Mouse (Mus musculus): Measurements from ENCODE around the gene Phf5a. TPM values are rescaled to one million over a fixed set of nuclear protein-coding genes. Genes with fewer than 3 reads are reported as not detected.
A peak's percentile ranks its signal among the peaks of the same experiment; 100 is the strongest.

Phf5a gene
- polyA plus RNA-seq, 1 experiment, result 172 TPM

- H3K9me3 ChIP-seq (replicated peaks; ENCODE audit: control insufficient read depth, insufficient read depth, low read length, poor library complexity, severe bottlenecking), result no peaks in the 10 kb centered on the region
- H3K9ac ChIP-seq (ENCODE audit: low read depth, poor library complexity, severe bottlenecking), result no peak overlapping the region
- H3K4me3 ChIP-seq (ENCODE audit: low read depth, low read length), result no peak overlapping the region
- TF ChIP-seq CTCF (IDR thresholded peaks at IDR 0.05; ENCODE audit: low read depth, low read length), result peak; percentile 33
- no peak for TF ChIP-seq EP300 (IDR thresholded peaks at IDR 0.05; ENCODE audit: insufficient read depth, low read depth, low read length)
- no peaks in the 10 kb centered on the region for H3K27me3 ChIP-seq (ENCODE audit: control insufficient read depth, insufficient read depth, low read length, poor library complexity, severe bottlenecking)
- H3K27ac ChIP-seq (ENCODE audit: insufficient read depth, low read length), result no peak overlapping the region
- H3K36me3 ChIP-seq (ENCODE audit: control insufficient read depth, insufficient read depth, low read length, poor library complexity, severe bottlenecking), result peaks cover 22% of the 10 kb centered on the region
- H3K4me1 ChIP-seq (ENCODE audit: control insufficient read depth, insufficient read depth, low read length), result no peaks in the 10 kb centered on the region
Measured at GRCm38 (mm10) chr15:81904939-81905338, 33.2 kb upstream of the Phf5a start.

DNA sequence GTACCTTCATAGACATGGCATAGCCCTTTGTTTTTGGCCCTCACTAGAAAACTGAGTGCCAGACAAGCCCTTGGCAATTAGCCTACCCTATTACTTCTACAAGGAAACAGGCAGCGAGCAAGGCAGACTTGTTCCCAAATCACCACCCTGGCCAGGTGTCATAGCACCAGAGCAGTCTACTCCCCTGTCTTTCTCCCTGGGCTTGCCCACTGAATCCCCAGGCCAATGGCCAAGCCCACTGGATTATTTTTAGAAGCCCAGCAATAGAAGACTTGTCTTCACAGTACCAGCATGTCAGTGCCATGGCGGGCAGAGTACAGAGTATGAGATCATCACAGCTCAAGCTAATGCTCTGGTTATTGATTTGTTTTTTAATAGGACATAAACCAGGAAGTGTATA lies 27.0 kb upstream of the Phf5a start:
- Histone ChIP-seq H3K9ac (ENCODE audit: low read depth, poor library complexity, severe bottlenecking) (no peak overlapping the region), H3K4me1 (ENCODE audit: control insufficient read depth, insufficient read depth, low read length) (no peaks in the 10 kb centered on the region), H3K27me3 (ENCODE audit: control insufficient read depth, insufficient read depth, low read length, poor library complexity, severe bottlenecking) (no peaks in the 10 kb centered on the region), H3K9me3 (replicated peaks; ENCODE audit: control insufficient read depth, insufficient read depth, low read length, poor library complexity, severe bottlenecking) (no peaks in the 10 kb centered on the region), H3K4me3 (ENCODE audit: low read depth, low read length) (no peak overlapping the region), H3K27ac (ENCODE audit: insufficient read depth, low read length) (no peak overlapping the region), H3K36me3 (ENCODE audit: control insufficient read depth, insufficient read depth, low read length, poor library complexity, severe bottlenecking) (peaks cover 29% of the 10 kb centered on the region)
- TF ChIP-seq CTCF (IDR thresholded peaks at IDR 0.05; ENCODE audit: low read depth, low read length) (no peak), POLR2A (IDR thresholded peaks at IDR 0.05; ENCODE audit: insufficient read depth, low read length) (no peak), EP300 (IDR thresholded peaks at IDR 0.05; ENCODE audit: insufficient read depth, low read depth, low read length) (no peak)

GRCm38 (mm10) chr15:81897607-81898285 lies 26.0 kb upstream of the Phf5a start:
- Histone ChIP-seq H3K27ac (ENCODE audit: insufficient read depth, low read length) (no peak overlapping the region), H3K9ac (ENCODE audit: low read depth, poor library complexity, severe bottlenecking) (no peak overlapping the region)
- TF ChIP-seq CTCF (IDR thresholded peaks at IDR 0.05; ENCODE audit: low read depth, low read length), result no peak
- no peak for TF ChIP-seq EP300 (IDR thresholded peaks at IDR 0.05; ENCODE audit: insufficient read depth, low read depth, low read length)
- TF ChIP-seq POLR2A (IDR thresholded peaks at IDR 0.05; ENCODE audit: insufficient read depth, low read length), result no peak

DNA sequence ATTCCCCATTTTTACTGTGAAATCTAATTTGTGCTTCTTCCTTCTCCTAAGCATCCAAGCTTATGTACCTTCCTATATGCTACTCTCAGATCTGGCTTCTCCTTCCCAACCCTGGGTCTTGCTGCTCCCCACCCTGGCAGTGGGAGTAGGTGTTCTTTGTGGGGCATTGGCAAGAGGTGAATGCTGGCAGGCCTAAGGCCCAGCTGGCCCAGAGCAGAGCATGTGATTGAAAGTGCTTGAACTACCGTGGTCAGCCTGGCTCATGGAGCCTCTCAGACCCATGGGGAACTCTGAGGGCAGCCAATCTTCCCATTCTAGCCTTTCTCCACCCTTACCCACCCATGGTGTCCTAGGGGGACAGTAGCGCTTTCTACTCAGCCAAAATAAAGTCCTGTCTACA lies 24.7 kb upstream of the Phf5a start:
- Histone ChIP-seq H3K9ac (ENCODE audit: low read depth, poor library complexity, severe bottlenecking) (no peak overlapping the region), H3K36me3 (ENCODE audit: control insufficient read depth, insufficient read depth, low read length, poor library complexity, severe bottlenecking) (peaks cover 29% of the 10 kb centered on the region)
- TF ChIP-seq EP300 (IDR thresholded peaks at IDR 0.05; ENCODE audit: insufficient read depth, low read depth, low read length) (no peak), CTCF (IDR thresholded peaks at IDR 0.05; ENCODE audit: low read depth, low read length) (no peak), POLR2A (IDR thresholded peaks at IDR 0.05; ENCODE audit: insufficient read depth, low read length) (no peak)

More at GRCm38 (mm10) chr15:81897607-81898285, 26.0 kb upstream of the Phf5a start:
- no peaks in the 10 kb centered on the region for H3K9me3 ChIP-seq (replicated peaks; ENCODE audit: control insufficient read depth, insufficient read depth, low read length, poor library complexity, severe bottlenecking)
- H3K4me3 ChIP-seq (ENCODE audit: low read depth, low read length), result no peak overlapping the region
- peaks cover 29% of the 10 kb centered on the region for H3K36me3 ChIP-seq (ENCODE audit: control insufficient read depth, insufficient read depth, low read length, poor library complexity, severe bottlenecking)
- no peaks in the 10 kb centered on the region for H3K4me1 ChIP-seq (ENCODE audit: control insufficient read depth, insufficient read depth, low read length)
- H3K27me3 ChIP-seq (ENCODE audit: control insufficient read depth, insufficient read depth, low read length, poor library complexity, severe bottlenecking), result no peaks in the 10 kb centered on the region

GRCm38 (mm10) chr15:81894002-81894401 lies 22.3 kb upstream of the Phf5a start:
- TF ChIP-seq POLR2A (IDR thresholded peaks at IDR 0.05; ENCODE audit: insufficient read depth, low read length), result no peak
- no peak for TF ChIP-seq CTCF (IDR thresholded peaks at IDR 0.05; ENCODE audit: low read depth, low read length)
- no peak for TF ChIP-seq EP300 (IDR thresholded peaks at IDR 0.05; ENCODE audit: insufficient read depth, low read depth, low read length)
- Histone ChIP-seq H3K27ac (ENCODE audit: insufficient read depth, low read length) (no peak overlapping the region), H3K4me1 (ENCODE audit: control insufficient read depth, insufficient read depth, low read length) (no peaks in the 10 kb centered on the region), H3K27me3 (ENCODE audit: control insufficient read depth, insufficient read depth, low read length, poor library complexity, severe bottlenecking) (no peaks in the 10 kb centered on the region), H3K9me3 (replicated peaks; ENCODE audit: control insufficient read depth, insufficient read depth, low read length, poor library complexity, severe bottlenecking) (no peaks in the 10 kb centered on the region), H3K4me3 (ENCODE audit: low read depth, low read length) (no peak overlapping the region), H3K36me3 (ENCODE audit: control insufficient read depth, insufficient read depth, low read length, poor library complexity, severe bottlenecking) (peaks cover 39% of the 10 kb centered on the region), H3K9ac (ENCODE audit: low read depth, poor library complexity, severe bottlenecking) (no peak overlapping the region)

More for the DNA sequence above, 24.7 kb upstream of the Phf5a start:
- no peaks in the 10 kb centered on the region for H3K4me1 ChIP-seq (ENCODE audit: control insufficient read depth, insufficient read depth, low read length)
- no peak overlapping the region for H3K27ac ChIP-seq (ENCODE audit: insufficient read depth, low read length)
- no peaks in the 10 kb centered on the region for H3K9me3 ChIP-seq (replicated peaks; ENCODE audit: control insufficient read depth, insufficient read depth, low read length, poor library complexity, severe bottlenecking)
- no peaks in the 10 kb centered on the region for H3K27me3 ChIP-seq (ENCODE audit: control insufficient read depth, insufficient read depth, low read length, poor library complexity, severe bottlenecking)
- no peak overlapping the region for H3K4me3 ChIP-seq (ENCODE audit: low read depth, low read length)

DNA sequence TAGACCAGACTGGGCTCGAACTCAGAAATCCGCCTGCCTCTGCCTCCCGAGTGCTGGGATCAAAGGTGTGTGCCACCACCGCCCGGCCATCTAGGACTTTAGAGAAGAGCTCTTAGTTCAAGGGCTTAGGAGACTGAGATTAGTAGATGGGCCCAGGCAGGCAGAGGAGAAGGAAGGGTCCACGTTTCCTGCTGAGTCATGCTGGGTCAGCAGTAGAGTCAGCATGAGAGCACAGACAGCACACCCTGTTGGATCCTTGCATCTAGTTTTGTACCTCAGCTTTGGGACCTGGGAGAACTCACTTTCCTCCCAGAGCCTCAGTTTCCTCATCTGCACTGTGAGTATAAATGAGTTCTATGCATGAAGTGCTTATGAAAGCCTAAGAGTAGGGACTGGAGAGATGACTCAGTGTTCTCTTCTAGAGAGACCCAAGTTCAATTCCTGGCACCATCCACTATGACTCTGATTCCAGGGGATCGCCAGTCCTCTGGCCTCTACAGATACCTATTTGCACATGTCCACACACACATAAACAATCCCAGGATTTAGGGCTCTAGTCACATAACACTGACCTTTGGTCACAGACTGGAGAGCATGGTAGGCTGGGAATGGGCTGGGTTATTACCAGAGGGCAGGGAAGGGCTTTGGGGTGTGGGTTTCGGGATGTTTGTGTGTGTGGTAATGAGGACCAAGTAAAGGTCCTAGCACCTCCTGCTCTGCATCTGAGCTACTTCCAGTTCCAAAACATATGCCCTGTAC lies 20.3 kb upstream of the Phf5a start:
- H3K9me3 ChIP-seq (replicated peaks; ENCODE audit: control insufficient read depth, insufficient read depth, low read length, poor library complexity, severe bottlenecking), result no peaks in the 10 kb centered on the region
- no peaks in the 10 kb centered on the region for H3K27me3 ChIP-seq (ENCODE audit: control insufficient read depth, insufficient read depth, low read length, poor library complexity, severe bottlenecking)
- no peak overlapping the region; the same call in 1 of the 2 replicates for H3K4me3 ChIP-seq (ENCODE audit: low read depth, low read length)
- peak overlapping the region; percentile 93 for H3K27ac ChIP-seq (ENCODE audit: insufficient read depth, low read length)
- no peaks in the 10 kb centered on the region for H3K4me1 ChIP-seq (ENCODE audit: control insufficient read depth, insufficient read depth, low read length)
- H3K36me3 ChIP-seq (ENCODE audit: control insufficient read depth, insufficient read depth, low read length, poor library complexity, severe bottlenecking), result peaks cover 31% of the 10 kb centered on the region
- H3K9ac ChIP-seq (ENCODE audit: low read depth, poor library complexity, severe bottlenecking), result peak overlapping the region; percentile 69
- TF ChIP-seq CTCF (IDR thresholded peaks at IDR 0.05; ENCODE audit: low read depth, low read length), result no peak
- TF ChIP-seq EP300 (IDR thresholded peaks at IDR 0.05; ENCODE audit: insufficient read depth, low read depth, low read length), result peak; percentile 95
